Mouse (Mus musculus): ENCODE measurements at regions not wholly inside any gene's neighbourhood (a gene's known extent, or its start where the extent isn't known, plus 50 kb on each side); places are given as distances from the start of the nearest gene placed in this dataset.
"Not testable (repeated sequence)": the region's sequence is repeated elsewhere in the genome, so short reads cannot be mapped to it uniquely, and the experiment has no call there.

- no peak for DNase-seq (ENCODE audit: low spot score)
Measured at GRCm38 (mm10) chr10:38458975-38459374, 362.6 kb downstream of the Rfpl4b start.

- DNase-seq (ENCODE audit: low spot score): no peak
Measured at GRCm38 (mm10) chr10:38458424-38458823, 363.2 kb downstream of the Rfpl4b start.

- DNase-seq (ENCODE audit: low spot score): no peak
Measured at GRCm38 (mm10) chr10:38456786-38457185, 364.8 kb downstream of the Rfpl4b start.

- DNase-seq (ENCODE audit: low spot score): no peak
Measured at GRCm38 (mm10) chr10:38449263-38449662, 372.3 kb downstream of the Rfpl4b start.

GRCm38 (mm10) chr10:38447706-38448105, 373.9 kb downstream of the Rfpl4b start:
- DNase-seq (ENCODE audit: low spot score): no peak

- DNase-seq (ENCODE audit: low spot score): peak; percentile 44
Measured at GRCm38 (mm10) chr10:38447256-38447655, 374.3 kb downstream of the Rfpl4b start.

- no peak for DNase-seq (ENCODE audit: low spot score)
Measured at GRCm38 (mm10) chr10:38439286-38439685, 382.3 kb downstream of the Rfpl4b start.

GRCm38 (mm10) chr10:38436907-38437306, 384.7 kb downstream of the Rfpl4b start:
- DNase-seq (ENCODE audit: low spot score): no peak

- no peak for DNase-seq (ENCODE audit: low spot score)
Measured at GRCm38 (mm10) chr10:38421541-38421940, 400.0 kb downstream of the Rfpl4b start.

GRCm38 (mm10) chr10:38419771-38420170, 401.8 kb downstream of the Rfpl4b start:
- no peak for DNase-seq (ENCODE audit: low spot score)

GRCm38 (mm10) chr10:38383161-38383560, 438.4 kb downstream of the Rfpl4b start:
- DNase-seq (ENCODE audit: low spot score): no peak

GRCm38 (mm10) chr10:38381873-38382296, 439.7 kb downstream of the Rfpl4b start:
- DNase-seq (ENCODE audit: low spot score): no peak

- no peak for DNase-seq (ENCODE audit: low spot score)
Measured at GRCm38 (mm10) chr10:38380388-38380787, 441.2 kb downstream of the Rfpl4b start.

- DNase-seq (ENCODE audit: low spot score): no peak
Measured at GRCm38 (mm10) chr10:38366776-38367175, 454.8 kb downstream of the Rfpl4b start.

- DNase-seq (ENCODE audit: low spot score): no peak
Measured at GRCm38 (mm10) chr10:38364876-38365275, 456.7 kb downstream of the Rfpl4b start.

GRCm38 (mm10) chr10:38357539-38358232, 463.9 kb downstream of the Rfpl4b start:
- DNase-seq (ENCODE audit: low spot score): peak; percentile 18

- DNase-seq (ENCODE audit: low spot score): no peak
Measured at GRCm38 (mm10) chr10:38353973-38354372, 467.6 kb downstream of the Rfpl4b start.

- no peak for DNase-seq (ENCODE audit: low spot score)
Measured at GRCm38 (mm10) chr10:38353526-38353925, 468.1 kb downstream of the Rfpl4b start.

- DNase-seq (ENCODE audit: low spot score): not testable (repeated sequence)
Measured at GRCm38 (mm10) chr10:38347029-38347428, 474.6 kb downstream of the Rfpl4b start.

GRCm38 (mm10) chr10:38340406-38341175, 481.0 kb downstream of the Rfpl4b start:
- DNase-seq (ENCODE audit: low spot score): no peak

- DNase-seq (ENCODE audit: low spot score): no peak
Measured at GRCm38 (mm10) chr10:38308716-38309392, 512.7 kb downstream of the Rfpl4b start.

- DNase-seq (ENCODE audit: low spot score): no peak
Measured at GRCm38 (mm10) chr10:38295724-38296123, 525.9 kb downstream of the Rfpl4b start.

All from left cerebral cortex, adult 11 months (tissue).